Mouse (Mus musculus) megakaryocyte progenitor cell, adult 5-6 weeks (primary cell): Measurements from ENCODE around the gene Wnt5b. TPM values are rescaled to one million over a fixed set of nuclear protein-coding genes. Genes with fewer than 3 reads are reported as not detected.

ENCODE experiments used
- ATAC-seq: replicated peaks from 2 replicates; pipeline ENCODE4 v1.8.0; 2016; ENCODE audit warnings: mild to moderate bottlenecking, moderate TSS enrichment, inconsistent platforms; ENCODE audit not compliant: poor library complexity
- total RNA-seq, 2 experiments: library from RNA; stranded (forward) in 1 of 2; stranded (reverse) in 1 of 2; fragments of 157-497, 149-512 nt in 1 of 2; fragments of 200-1000 nt in 1 of 2; gene quantifications; 2 replicates each; pipeline versions ENCODE4 v1.2.3 to v1.2.4; 2015 to 2017

Wnt5b gene
- 0.29 TPM in 1 of 2 replicates, not detected in the other for total RNA-seq (2015)
- total RNA-seq (2017): not detected in 2 replicates

- ATAC-seq: no peak
These were observed at the start of gene Wnt5b for GRCm38 (mm10) chr6:119543803-119544517. Wnt5b (minus strand) TSS chr6:119544347.

- ATAC-seq: no peak
These were observed 46.7 kb upstream of the Wnt5b start for GRCm38 (mm10) chr6:119590872-119591271.

- no peak for ATAC-seq
These were observed 43.8 kb upstream of the Wnt5b start for GRCm38 (mm10) chr6:119587897-119588296.

GRCm38 (mm10) chr6:119587454-119587853 is 43.3 kb upstream of the Wnt5b start:
- ATAC-seq: no peak

DNA sequence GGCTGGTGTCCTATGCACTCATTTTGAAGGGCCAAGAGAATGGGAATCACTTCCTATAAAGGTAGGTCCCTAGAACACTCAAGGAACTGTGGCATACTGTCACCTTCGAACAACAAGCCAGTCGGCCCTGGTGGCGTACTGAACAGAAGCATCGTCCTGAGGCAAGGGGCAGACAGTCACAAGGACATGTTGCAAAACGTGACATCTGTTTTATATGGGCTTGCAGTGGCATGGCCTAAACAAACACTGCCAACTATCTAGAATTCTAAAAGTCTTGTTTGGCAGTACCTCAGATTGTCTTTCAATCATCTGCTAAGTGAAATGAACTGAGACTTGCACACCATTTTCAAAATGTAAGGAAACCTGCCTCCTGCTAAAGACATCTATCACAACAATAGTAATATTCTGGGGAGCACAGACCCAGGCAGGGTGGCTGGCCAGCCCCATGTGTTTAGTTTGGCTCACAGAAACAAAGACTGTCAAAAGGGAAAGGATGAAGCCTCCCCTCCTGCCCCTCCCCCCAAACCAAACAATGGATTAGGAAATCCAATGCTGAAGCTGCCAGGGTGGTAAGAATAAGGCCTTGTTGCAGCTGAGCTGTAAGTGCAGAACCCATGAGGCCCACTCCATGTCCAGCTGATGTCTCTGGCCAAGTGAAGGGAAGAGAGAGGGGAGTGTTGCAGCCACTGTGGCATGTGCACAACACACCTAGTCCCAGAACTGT is 41.7 kb upstream of the Wnt5b start:
- no peak for ATAC-seq

- ATAC-seq: no peak
These were observed 39.9 kb upstream of the Wnt5b start for GRCm38 (mm10) chr6:119584061-119584460.

- ATAC-seq: no peak
These were observed 39.0 kb upstream of the Wnt5b start for GRCm38 (mm10) chr6:119583165-119583564.

DNA sequence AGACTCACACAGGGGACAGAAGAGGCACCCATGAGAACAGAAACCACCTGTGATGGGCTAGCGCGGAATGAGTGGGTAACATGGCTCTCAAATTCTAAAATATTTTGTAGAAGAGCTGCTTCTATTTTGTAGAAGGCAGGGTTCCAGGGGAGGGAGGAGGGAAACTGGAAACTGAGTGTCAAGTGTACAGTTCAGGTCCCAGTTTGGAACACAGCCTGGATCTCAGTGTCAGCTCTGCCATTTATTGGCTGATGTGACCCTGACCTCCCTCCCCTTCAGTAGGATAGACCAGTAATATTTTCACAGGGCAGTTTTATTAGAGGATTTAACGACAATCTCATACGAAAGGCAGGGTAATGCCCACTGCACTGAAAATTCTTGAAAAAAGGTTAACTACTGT is 32.6 kb upstream of the Wnt5b start:
- ATAC-seq: no peak

GRCm38 (mm10) chr6:119575331-119575730 is 31.2 kb upstream of the Wnt5b start:
- no peak for ATAC-seq

GRCm38 (mm10) chr6:119572296-119572695 is 28.1 kb upstream of the Wnt5b start:
- no peak for ATAC-seq

GRCm38 (mm10) chr6:119570797-119571196 is 26.6 kb upstream of the Wnt5b start:
- ATAC-seq: no peak

- ATAC-seq: no peak
These were observed 24.2 kb upstream of the Wnt5b start for GRCm38 (mm10) chr6:119568339-119568738.

DNA sequence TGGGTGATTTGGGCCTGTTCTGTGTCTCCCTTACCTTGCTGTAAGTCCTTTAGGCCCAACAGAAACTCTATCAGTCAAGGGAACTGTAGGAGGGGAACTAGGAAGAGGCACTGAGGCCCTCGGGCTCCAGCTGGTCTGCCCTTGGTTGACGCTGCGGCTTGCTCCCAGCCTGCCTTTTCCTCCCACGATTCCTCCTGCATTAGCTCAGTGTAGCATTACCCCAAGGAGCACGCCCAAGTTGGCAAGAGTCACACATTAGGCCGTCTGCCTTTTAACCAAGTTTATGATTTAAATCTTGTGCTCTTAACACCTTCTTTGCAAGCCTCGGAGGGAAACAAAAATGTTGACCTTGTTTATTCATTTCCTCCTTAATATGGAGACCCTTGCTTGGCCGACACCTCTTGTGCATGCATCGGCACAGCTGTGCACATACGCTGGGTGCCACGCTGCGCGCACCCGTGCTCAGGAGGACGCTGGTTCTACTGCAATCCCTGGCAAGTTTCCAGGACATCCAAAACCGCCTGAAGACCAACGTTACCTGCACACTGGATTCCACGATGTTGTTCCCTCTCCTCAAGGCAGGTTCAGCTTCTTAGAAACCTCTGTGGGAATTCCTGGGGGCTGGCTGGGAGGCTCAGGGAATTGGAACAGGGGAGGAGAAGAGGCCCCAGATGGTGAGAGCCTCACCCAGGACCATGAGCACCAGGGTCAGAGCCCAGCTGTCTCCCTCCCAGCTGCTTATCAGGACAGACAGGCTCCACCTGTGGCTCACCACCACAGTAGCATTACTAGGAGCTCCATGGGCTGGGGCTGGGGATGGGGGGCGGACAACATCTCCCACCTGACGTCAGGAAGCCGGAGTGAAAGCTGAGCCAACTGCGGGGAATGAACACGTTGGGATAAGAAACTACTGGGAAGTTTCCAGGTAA is 21.6 kb upstream of the Wnt5b start:
- ATAC-seq: no peak

DNA sequence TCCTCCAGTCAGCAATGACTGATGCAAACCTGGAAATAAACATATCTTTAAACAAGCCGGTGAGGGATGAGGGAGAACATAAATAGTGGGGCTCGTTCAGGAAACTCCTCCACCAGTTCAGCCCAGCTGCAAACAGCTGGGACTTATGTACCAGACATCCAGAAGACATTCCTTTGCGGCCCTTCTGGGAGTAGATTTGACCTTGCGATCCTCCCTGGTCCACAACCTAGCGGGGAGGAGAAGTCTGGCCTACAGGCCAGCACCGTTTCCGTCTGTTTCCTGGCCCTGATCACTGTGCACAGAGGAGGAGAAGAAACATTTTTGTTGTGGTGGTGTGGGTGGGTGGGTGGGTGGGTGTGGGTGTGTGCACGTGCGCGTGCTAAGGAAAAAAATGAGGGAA is 18.4 kb upstream of the Wnt5b start:
- ATAC-seq: no peak

- ATAC-seq: no peak
These were observed 14.7 kb upstream of the Wnt5b start for GRCm38 (mm10) chr6:119558855-119559254.

DNA sequence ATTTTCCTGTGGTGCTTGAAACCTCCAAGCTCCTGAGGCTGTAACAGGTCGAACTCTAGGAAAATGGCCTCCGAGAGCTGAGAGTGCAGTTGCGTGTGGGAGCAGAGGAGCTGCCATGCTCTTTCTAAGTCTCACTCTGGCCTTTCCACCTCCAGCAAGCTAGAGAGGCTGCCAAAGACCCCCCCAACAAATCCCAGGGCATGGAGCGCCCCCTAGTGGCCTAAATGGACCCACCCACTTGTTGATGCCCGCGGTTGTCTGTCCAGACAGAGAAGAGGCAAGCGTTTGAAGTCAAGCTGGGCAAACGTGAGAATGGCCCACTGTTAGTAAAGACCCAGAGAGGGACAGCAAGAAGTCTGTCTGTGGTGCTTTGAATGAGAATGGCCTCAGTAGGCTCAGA is 10.3 kb upstream of the Wnt5b start:
- ATAC-seq: no peak

GRCm38 (mm10) chr6:119544518-119544864 is 344 bp upstream of the Wnt5b start:
- ATAC-seq: no peak

DNA sequence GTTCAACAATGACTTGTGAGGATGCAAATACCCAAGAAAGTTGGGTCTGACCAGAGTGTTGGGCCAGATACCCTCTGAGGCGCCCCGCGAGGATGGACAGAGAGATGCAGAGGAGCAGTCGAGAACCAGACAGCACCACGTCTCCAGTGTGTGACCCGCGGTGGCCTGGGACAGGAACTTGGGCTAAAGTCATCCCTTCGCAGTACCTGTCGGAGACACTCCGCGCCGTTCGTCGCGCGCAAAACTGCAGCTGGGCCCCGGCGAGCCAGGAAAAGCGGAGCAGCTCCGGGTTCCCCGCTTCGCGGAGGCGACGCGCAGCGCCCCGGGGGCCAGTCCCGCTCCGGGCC is 718 bp downstream of the Wnt5b start:
- no peak for ATAC-seq

GRCm38 (mm10) chr6:119535867-119536266 is 8.3 kb downstream of the Wnt5b start:
- no peak for ATAC-seq

DNA sequence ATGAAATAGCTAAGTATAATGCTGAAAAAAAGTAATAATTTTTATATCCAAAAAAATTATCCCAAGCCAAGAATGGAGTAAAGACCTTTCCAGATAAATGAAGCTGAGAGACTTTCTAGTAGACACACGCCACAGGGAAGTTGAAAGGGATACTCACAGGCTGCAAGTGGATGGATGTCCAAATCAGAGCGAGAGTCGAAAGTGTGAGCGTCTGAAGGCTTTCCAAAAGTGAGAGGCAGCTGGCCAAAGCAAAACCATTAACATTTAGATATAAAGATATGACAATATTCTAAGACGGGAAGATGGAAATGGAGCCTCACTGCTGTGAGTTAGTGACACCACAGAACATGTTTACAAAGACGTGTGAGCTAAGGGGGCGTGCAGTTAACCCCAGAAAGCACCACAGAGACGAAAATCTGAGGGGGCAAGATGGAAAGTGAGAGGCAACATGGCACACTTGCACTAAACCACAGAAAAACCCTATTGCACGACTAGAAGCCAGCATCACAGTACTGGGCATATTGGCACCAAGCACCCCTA is 10.9 kb downstream of the Wnt5b start:
- no peak for ATAC-seq

DNA sequence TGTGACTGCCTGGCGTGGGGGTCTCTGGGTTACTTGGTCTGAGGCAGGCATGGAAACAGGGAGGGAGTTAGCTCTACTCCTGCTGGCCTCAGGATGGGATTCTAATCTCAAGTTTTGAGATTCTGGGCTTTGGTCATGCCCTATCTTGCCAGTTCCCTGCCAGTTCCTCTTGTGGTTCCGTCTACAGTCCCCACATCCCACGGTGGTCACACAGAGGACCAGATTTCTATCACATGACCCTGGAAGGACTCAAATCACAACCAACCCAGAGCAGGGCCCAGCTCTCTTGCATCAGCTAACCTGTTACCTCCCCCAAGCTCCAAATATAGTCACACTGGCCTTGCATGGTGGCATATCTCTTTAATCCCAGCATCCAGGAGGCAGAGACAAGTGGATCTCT is 14.5 kb downstream of the Wnt5b start:
- peak; percentile 39; the same call in 1 of the 2 replicates for ATAC-seq
